Mouse (Mus musculus) liver, embryonic 14.5 days (tissue): ENCODE measurements around the gene Ankrd31.

Experiments
- CTCF ChIP-seq: IDR thresholded peaks from 2 replicates; pipeline ENCODE4 v1.5.1; 2016; ENCODE audit warnings: antibody characterized with exemption, low read depth, control low read depth
- EP300 ChIP-seq: IDR thresholded peaks from 2 replicates; pipeline ENCODE4 v1.6.1; 2016; ENCODE audit warnings: antibody characterized with exemption, low read depth

- TF ChIP-seq CTCF (no peak), EP300 (no peak)
These were observed 45.3 kb upstream of the Ankrd31 start for GRCm38 (mm10) chr13:96702567-96703278.
